Mouse (Mus musculus) G1E (cell line): ENCODE measurements around the gene Tmem131l. TPM values are rescaled to one million over a fixed set of nuclear protein-coding genes. Genes with fewer than 3 reads are reported as not detected.

ENCODE experiments used
- ATAC-seq: 2 replicates; pipeline ENCODE4 v1.8.0; 2016; ENCODE audit warnings: mild to moderate bottlenecking; ENCODE audit not compliant: insufficient number of reproducible peaks, poor library complexity, low FRiP score, severe bottlenecking; ENCODE audit errors: extremely low read depth
- DNase-seq: peaks from one replicate; pipeline ENCODE4 v3.0.0; 2012; ENCODE audit warnings: low spot score
- H3K27me3 ChIP-seq: 2 replicates; pipeline ENCODE4 v1.6.1; 2012; ENCODE audit warnings: mild to moderate bottlenecking, low read length, inconsistent platforms; ENCODE audit not compliant: insufficient read depth
- H3K36me3 ChIP-seq: replicated peaks from 2 replicates; pipeline ENCODE3; 2012; ENCODE audit warnings: mild to moderate bottlenecking, inconsistent platforms
- H3K4me1 ChIP-seq: 2 replicates; pipeline ENCODE4 v1.6.1; 2012; ENCODE audit warnings: low read depth, low read length, inconsistent platforms, mixed read lengths; ENCODE audit not compliant: insufficient read depth
- H3K4me3 ChIP-seq: 2 replicates; pipeline ENCODE4 v1.5.1; 2012; ENCODE audit warnings: low read depth, mild to moderate bottlenecking, inconsistent platforms, low read length, moderate library complexity, mixed read lengths
- H3K9me3 ChIP-seq: replicated peaks from 2 replicates; pipeline ENCODE4 v1.6.1; 2012; ENCODE audit warnings: inconsistent platforms
- CTCF ChIP-seq: IDR thresholded peaks from 2 replicates; pipeline ENCODE4 v1.5.1; 2012; ENCODE audit warnings: low read depth, low read length, inconsistent platforms, mixed read lengths
- GATA1 ChIP-seq: IDR thresholded peaks from 2 replicates; pipeline ENCODE4 v1.6.1; 2012; ENCODE audit warnings: borderline replicate concordance, low read length, inconsistent platforms, mixed read lengths
- GATA2 ChIP-seq: IDR thresholded peaks from 2 replicates; pipeline ENCODE4 v1.6.1; 2012; ENCODE audit warnings: low read depth, low read length, inconsistent platforms, borderline replicate concordance
- POLR2AphosphoS5 ChIP-seq: IDR thresholded peaks from 2 replicates; pipeline ENCODE4 v1.6.1; 2012; ENCODE audit warnings: low read depth, low read length, inconsistent platforms; ENCODE audit not compliant: insufficient replicate concordance
- TAL1 ChIP-seq: conservative IDR thresholded peaks from 2 replicates; pipeline ENCODE4 v1.6.1; 2012; ENCODE audit warnings: low read depth, low read length, inconsistent platforms, mixed read lengths
- polyA plus RNA-seq: library from polyadenylated mRNA; stranded (reverse); fragments of >175 nt; gene quantifications from 2 replicates; pipeline ENCODE4 v1.2.3, GENCODE M21; 2012
- total RNA-seq, 2 experiments: library from RNA; stranded (forward) in 1 of 2; stranded (reverse) in 1 of 2; fragments of 200-1000 nt in 1 of 2; fragments of >200 nt in 1 of 2; fragmentation: Nextera tagmentation in 1 of 2; gene quantifications; 2 replicates each; pipeline ENCODE4 v1.2.3; 2014 to 2017

Tmem131l gene
- total and polyA plus RNA-seq, 3 experiments = 35.0 to 97.1 (median 43.4) TPM

- no peaks in the 10 kb centered on the region for H3K9me3 ChIP-seq
- peaks cover 98% of the 10 kb centered on the region for H3K36me3 ChIP-seq
- ATAC-seq = no peak
- no peak overlapping the region for H3K4me3 ChIP-seq
- no peaks in the 10 kb centered on the region for H3K4me1 ChIP-seq
- H3K27me3 ChIP-seq = no peaks in the 10 kb centered on the region
- TF ChIP-seq GATA1 (no peak), TAL1 (no peak), POLR2AphosphoS5 (no peak), GATA2 (no peak), CTCF (no peak)
- DNase-seq = no peak
Observed at GRCm38 (mm10) chr3:83904176-83904958, 135.6 kb downstream of the Tmem131l start.

GRCm38 (mm10) chr3:83902943-83903342, 137.0 kb downstream of the Tmem131l start:
- DNase-seq (no peak), ATAC-seq (no peak)
- Histone ChIP-seq H3K27me3 (no peaks in the 10 kb centered on the region), H3K36me3 (peaks cover 98% of the 10 kb centered on the region), H3K4me3 (no peak overlapping the region), H3K4me1 (no peaks in the 10 kb centered on the region), H3K9me3 (no peaks in the 10 kb centered on the region)
- TF ChIP-seq GATA1 (no peak), TAL1 (no peak), POLR2AphosphoS5 (no peak), GATA2 (no peak), CTCF (no peak)

GRCm38 (mm10) chr3:83902459-83902858, 137.5 kb downstream of the Tmem131l start:
- TF ChIP-seq GATA1 (no peak), GATA2 (no peak), CTCF (no peak), POLR2AphosphoS5 (no peak), TAL1 (no peak)
- Histone ChIP-seq H3K36me3 (peaks cover 100% of the 10 kb centered on the region), H3K4me3 (no peak overlapping the region), H3K27me3 (no peaks in the 10 kb centered on the region), H3K9me3 (no peaks in the 10 kb centered on the region), H3K4me1 (no peaks in the 10 kb centered on the region)
- ATAC-seq (no peak), DNase-seq (no peak)

GRCm38 (mm10) chr3:83900756-83901373, 139.1 kb downstream of the Tmem131l start:
- H3K36me3 ChIP-seq = peaks cover 99% of the 10 kb centered on the region
- no peak for ATAC-seq

GRCm38 (mm10) chr3:83899556-83899955, 140.4 kb downstream of the Tmem131l start:
- Histone ChIP-seq H3K4me1 (no peaks in the 10 kb centered on the region), H3K27me3 (no peaks in the 10 kb centered on the region), H3K9me3 (no peaks in the 10 kb centered on the region), H3K4me3 (no peak overlapping the region), H3K36me3 (peaks cover 92% of the 10 kb centered on the region)
- ATAC-seq = no peak
- TF ChIP-seq GATA2 = no peak
- no peak for TF ChIP-seq POLR2AphosphoS5
- TF ChIP-seq TAL1 = no peak
- no peak for TF ChIP-seq GATA1
- TF ChIP-seq CTCF = no peak
- peak; percentile 20 for DNase-seq

More at GRCm38 (mm10) chr3:83900756-83901373, 139.1 kb downstream of the Tmem131l start:
- Histone ChIP-seq H3K4me1 (no peaks in the 10 kb centered on the region), H3K4me3 (no peak overlapping the region), H3K27me3 (no peaks in the 10 kb centered on the region), H3K9me3 (no peaks in the 10 kb centered on the region)
- DNase-seq = no peak
- TF ChIP-seq POLR2AphosphoS5 (no peak), GATA2 (no peak), GATA1 (no peak), CTCF (no peak), TAL1 (no peak)

GRCm38 (mm10) chr3:83898246-83898645, 141.7 kb downstream of the Tmem131l start:
- no peaks in the 10 kb centered on the region for H3K4me1 ChIP-seq
- peaks cover 79% of the 10 kb centered on the region for H3K36me3 ChIP-seq
- H3K27me3 ChIP-seq = no peaks in the 10 kb centered on the region
- TF ChIP-seq POLR2AphosphoS5 (no peak), CTCF (no peak), GATA1 (no peak), GATA2 (no peak), TAL1 (no peak)
- no peak overlapping the region for H3K4me3 ChIP-seq
- no peak for DNase-seq
- no peaks in the 10 kb centered on the region for H3K9me3 ChIP-seq
- no peak for ATAC-seq
